Comparison of ENCODE assay signal across 22 mouse cellular contexts in genomic region chr4:133911983-133912382, GRCm38 (mm10).
"Had no signal": no experiment of that assay in that cellular context is flagged by ENCODE, and none has a peak within 500 bp of the region (broad histone marks: within the 10 kb centered on the region; RNA-seq: fewer than 3 reads in every experiment).

No protein-coding gene starts in this region.

- H3K9ac ChIP-seq: heart, embryonic 15.5 days; limb, embryonic 15.5 days had no signal

- H3K27me3 ChIP-seq: heart, embryonic 13.5 days; heart, embryonic 15.5 days; hindbrain, embryonic 12.5 days; limb, embryonic 13.5 days; limb, embryonic 15.5 days had no signal

- ATAC-seq: forebrain, postnatal 0 days; hindbrain, embryonic 16.5 days; intestine, embryonic 16.5 days had no signal

- DNase-seq: forebrain, postnatal 0 days; gastrocnemius, postnatal 14 days; gastrocnemius, postnatal 36 days; heart, adult 11 months; heart, adult 2 months; heart, postnatal 14 days; heart, postnatal 36 days; kidney, adult 18-20 months; kidney, adult 8-10 months; kidney, postnatal 14 days; kidney, postnatal 36 days; layer of hippocampus, adult 9-11 months; layer of hippocampus, postnatal 36 days; left cerebral cortex, postnatal 4 days had no signal

- H3K9me3 ChIP-seq: heart, embryonic 13.5 days; heart, embryonic 15.5 days; hindbrain, embryonic 12.5 days; limb, embryonic 13.5 days; limb, embryonic 15.5 days had no signal

- H3K4me2 ChIP-seq: limb, embryonic 15.5 days had no signal

- H3K36me3 ChIP-seq: heart, embryonic 13.5 days; heart, embryonic 15.5 days; hindbrain, embryonic 12.5 days; limb, embryonic 13.5 days; limb, embryonic 15.5 days had no signal

- H3K4me3 ChIP-seq: limb, embryonic 15.5 days had no signal

- H3K27ac ChIP-seq: kidney, postnatal 0 days had no signal
